Mouse (Mus musculus) E14TG2a.4 (cell line): ENCODE measurements at regions not wholly inside any gene's neighbourhood (a gene's known extent, or its start where the extent isn't known, plus 50 kb on each side); places are given as distances from the start of the nearest gene placed in this dataset.

Experiments
- CTCF ChIP-seq: conservative IDR thresholded peaks from 2 replicates; pipeline ENCODE4 v1.5.1; 2014; ENCODE audit warnings: low read length
- NANOG ChIP-seq: IDR thresholded peaks from 2 replicates; pipeline ENCODE4 v1.6.1; 2014; ENCODE audit warnings: borderline replicate concordance, low read length, mixed read lengths

DNA sequence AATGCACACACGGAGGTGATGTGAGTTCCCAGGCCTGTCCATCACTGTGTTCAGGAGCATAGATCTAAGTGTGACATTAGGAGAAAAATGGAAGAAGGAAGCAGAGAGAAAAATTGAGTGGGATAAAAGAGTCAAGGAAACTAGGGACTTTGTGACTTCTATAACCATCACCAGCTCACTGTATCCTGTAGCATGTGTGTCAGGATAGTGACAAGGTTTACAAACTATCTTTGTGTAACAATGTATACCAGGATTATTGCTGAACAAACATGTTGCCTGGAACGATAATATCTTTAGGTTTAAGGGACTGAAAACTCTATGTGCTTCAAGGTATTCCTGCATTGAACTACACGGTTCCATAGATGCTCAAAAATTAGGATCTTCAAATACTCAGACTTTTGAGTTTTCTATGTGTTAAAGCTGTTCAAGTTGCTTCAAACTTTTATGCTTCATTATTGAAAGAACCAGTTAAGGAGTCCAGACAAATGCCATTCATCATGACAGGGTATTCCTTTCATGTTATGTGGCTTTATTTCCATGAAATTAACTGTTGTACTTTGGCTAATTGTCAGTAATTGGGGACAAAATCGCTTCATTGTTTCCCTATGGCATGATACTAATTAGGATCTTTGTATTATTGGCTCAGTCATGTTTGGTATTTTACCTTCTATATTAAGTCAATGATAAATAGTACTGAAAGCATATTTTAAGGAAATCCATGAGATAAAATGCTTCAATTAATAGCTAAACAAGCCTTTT lies 200.5 kb downstream of the Gm11146 start:
- TF ChIP-seq CTCF = no peak
- no peak for TF ChIP-seq NANOG
